Mouse (Mus musculus): ENCODE results near the gene Mbl1. TPM values are rescaled to one million over a fixed set of nuclear protein-coding genes. Genes with fewer than 3 reads are reported as not detected.

Mbl1 gene
- polyA plus RNA-seq, 2 experiments: 9.6 to 27.5 TPM

DNA sequence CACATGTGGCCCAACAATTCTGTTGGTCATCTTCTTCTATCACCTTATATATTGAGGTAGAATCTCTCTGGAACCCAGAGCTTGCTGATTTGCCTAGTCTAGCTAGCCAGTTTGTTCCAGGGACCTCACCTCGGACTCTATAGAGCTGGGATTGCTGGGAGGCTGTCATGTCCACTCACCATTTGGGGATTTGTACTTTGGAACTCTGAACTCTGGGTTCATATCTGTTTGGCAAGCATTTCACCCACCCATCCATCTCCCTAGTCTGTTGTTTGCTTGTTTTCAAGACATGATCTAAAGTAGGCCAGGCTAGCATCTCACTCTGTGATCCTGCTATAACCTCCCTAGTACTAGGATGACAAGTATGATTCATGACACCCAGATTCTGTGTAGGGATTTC lies 23.5 kb downstream of the Mbl1 start:
- no peaks in the 10 kb centered on the region for H3K36me3 ChIP-seq (replicated peaks; ENCODE audit: control insufficient read depth, insufficient read depth, low read depth)
- H3K4me3 ChIP-seq (ENCODE audit: insufficient read depth in 1 of 2, low read depth in 2 of 2, low read length in 2 of 2): no peak overlapping the region
- DNase-seq (ENCODE audit: low read depth in 3 of 3, low spot score in 3 of 3): no peak
- H3K27ac ChIP-seq: no peak overlapping the region
- no peak for TF ChIP-seq CTCF (IDR thresholded peaks at IDR 0.05; ENCODE audit: low read depth)
- TF ChIP-seq EP300 (IDR thresholded peaks at IDR 0.05; ENCODE audit: low read depth): no peak
- WGBS (ENCODE audit: insufficient replicate concordance): 23% methylated on average over 1 of the region's 1 CpGs
- H3K9me3 ChIP-seq (ENCODE audit: control insufficient read depth, low read length): no peaks in the 10 kb centered on the region
- H3K4me1 ChIP-seq (replicated peaks; ENCODE audit: control insufficient read depth in 2 of 2, insufficient read depth in 2 of 2, low read length in 1 of 2): no peaks in the 10 kb centered on the region
- H3K9ac ChIP-seq (replicated peaks): no peak overlapping the region
- no peak for ATAC-seq (ENCODE audit: insufficient read depth)
- no peak overlapping the region for H3K4me2 ChIP-seq (ENCODE audit: low read depth)
- no peaks in the 10 kb centered on the region for H3K27me3 ChIP-seq (ENCODE audit: control insufficient read depth, insufficient read depth, low read length)

DNA sequence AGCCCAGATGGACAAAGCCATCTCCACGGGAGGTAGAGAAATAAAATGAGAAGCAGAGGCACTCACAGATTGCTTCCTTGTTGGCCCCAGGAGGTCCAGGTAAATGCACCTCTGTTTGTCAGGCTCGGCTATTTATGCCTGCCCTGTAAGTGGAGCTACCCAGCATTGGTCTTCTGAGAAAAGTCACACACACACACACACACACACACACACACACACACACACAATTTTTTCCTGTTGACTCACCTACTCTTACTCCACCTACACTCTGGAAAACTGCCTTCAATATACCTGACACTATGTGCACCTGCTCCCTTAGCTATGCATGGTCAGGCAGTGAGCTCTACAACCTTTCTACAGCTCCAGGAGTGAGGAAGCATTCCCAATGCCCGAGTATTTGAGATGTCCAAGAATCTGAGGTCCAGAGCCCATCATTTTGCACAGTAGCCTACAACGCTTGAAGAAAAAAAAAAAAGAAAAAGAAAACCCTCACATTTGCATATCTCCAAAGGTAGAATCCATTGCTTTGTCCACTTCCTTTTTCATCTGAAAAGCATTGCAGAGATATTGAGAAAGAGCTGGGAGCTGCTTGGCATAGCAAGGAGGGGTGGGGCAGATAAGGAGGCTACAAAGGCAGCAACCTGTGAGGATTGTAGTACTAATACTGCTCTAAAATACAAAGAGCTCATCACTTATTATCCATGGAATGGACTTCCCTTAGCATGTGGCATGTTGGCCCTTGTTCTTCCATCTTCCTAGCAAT lies 34.0 kb downstream of the Mbl1 start, which contains the start of gene Sftpd:
Sftpd (minus strand) TSS at position 91 of the 763 bp plus-strand sequence.
- ATAC-seq (ENCODE audit: insufficient read depth) (no peak), DNase-seq (ENCODE audit: low read depth in 3 of 3, low spot score in 3 of 3) (no peak)
- no peaks in the 10 kb centered on the region for H3K4me1 ChIP-seq (replicated peaks; ENCODE audit: control insufficient read depth in 2 of 2, insufficient read depth in 2 of 2, low read length in 1 of 2)
- no peak within 1 kb of the TSS for H3K4me3 ChIP-seq (ENCODE audit: insufficient read depth in 1 of 2, low read depth in 2 of 2, low read length in 2 of 2)
- no peak for TF ChIP-seq EP300 (IDR thresholded peaks at IDR 0.05; ENCODE audit: low read depth)
- no peak for TF ChIP-seq CTCF (IDR thresholded peaks at IDR 0.05; ENCODE audit: low read depth)
- WGBS (ENCODE audit: insufficient replicate concordance): 54% methylated on average over 4 of the region's 4 CpGs
- no peak within 1 kb of the TSS for H3K4me2 ChIP-seq (ENCODE audit: low read depth)
- H3K36me3 ChIP-seq (replicated peaks; ENCODE audit: control insufficient read depth, insufficient read depth, low read depth): no peaks in the 10 kb centered on the region
- H3K27ac ChIP-seq: no peak within 1 kb of the TSS
- H3K9me3 ChIP-seq (ENCODE audit: control insufficient read depth, low read length): no peaks in the 10 kb centered on the region
- no peaks in the 10 kb centered on the region for H3K27me3 ChIP-seq (ENCODE audit: control insufficient read depth, insufficient read depth, low read length)
- H3K9ac ChIP-seq (replicated peaks): no peak within 1 kb of the TSS

DNA sequence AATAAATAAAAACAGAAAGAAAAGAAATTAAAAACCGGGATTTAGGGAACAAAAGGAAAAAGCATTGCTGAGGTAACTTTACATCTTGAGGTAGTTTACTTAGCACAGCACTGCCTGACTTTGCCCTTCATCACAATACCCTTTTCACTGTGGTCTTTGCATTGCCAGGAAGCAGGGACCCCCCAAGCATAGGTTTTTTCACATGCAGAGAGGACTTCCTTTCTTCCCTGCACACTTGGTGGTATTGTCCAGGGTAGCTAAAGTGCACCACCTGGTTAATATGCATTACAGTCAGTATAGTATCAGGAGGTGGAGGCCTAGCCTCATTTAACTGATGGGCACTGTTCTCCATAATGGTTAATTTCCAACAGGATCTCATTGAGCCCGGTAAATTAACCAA lies 38.2 kb downstream of the Mbl1 start:
- no peak overlapping the region for H3K9ac ChIP-seq (replicated peaks)
- H3K9me3 ChIP-seq (ENCODE audit: control insufficient read depth, low read length): no peaks in the 10 kb centered on the region; the same call in 1 of the 2 replicates
- no peak for ATAC-seq (ENCODE audit: insufficient read depth)
- no peaks in the 10 kb centered on the region for H3K4me1 ChIP-seq (replicated peaks; ENCODE audit: control insufficient read depth in 2 of 2, insufficient read depth in 2 of 2, low read length in 1 of 2)
- H3K27ac ChIP-seq: no peak overlapping the region
- H3K4me2 ChIP-seq (ENCODE audit: low read depth): no peak overlapping the region
- H3K4me3 ChIP-seq (ENCODE audit: insufficient read depth in 1 of 2, low read depth in 2 of 2, low read length in 2 of 2): no peak overlapping the region
- TF ChIP-seq CTCF (IDR thresholded peaks at IDR 0.05; ENCODE audit: low read depth) (no peak), EP300 (IDR thresholded peaks at IDR 0.05; ENCODE audit: low read depth) (no peak)
- H3K36me3 ChIP-seq (replicated peaks; ENCODE audit: control insufficient read depth, insufficient read depth, low read depth): no peaks in the 10 kb centered on the region
- no peaks in the 10 kb centered on the region for H3K27me3 ChIP-seq (ENCODE audit: control insufficient read depth, insufficient read depth, low read length)
- DNase-seq (ENCODE audit: low read depth in 3 of 3, low spot score in 3 of 3): no peak
- WGBS (ENCODE audit: insufficient replicate concordance): 54% methylated on average over 2 of the region's 2 CpGs

DNA sequence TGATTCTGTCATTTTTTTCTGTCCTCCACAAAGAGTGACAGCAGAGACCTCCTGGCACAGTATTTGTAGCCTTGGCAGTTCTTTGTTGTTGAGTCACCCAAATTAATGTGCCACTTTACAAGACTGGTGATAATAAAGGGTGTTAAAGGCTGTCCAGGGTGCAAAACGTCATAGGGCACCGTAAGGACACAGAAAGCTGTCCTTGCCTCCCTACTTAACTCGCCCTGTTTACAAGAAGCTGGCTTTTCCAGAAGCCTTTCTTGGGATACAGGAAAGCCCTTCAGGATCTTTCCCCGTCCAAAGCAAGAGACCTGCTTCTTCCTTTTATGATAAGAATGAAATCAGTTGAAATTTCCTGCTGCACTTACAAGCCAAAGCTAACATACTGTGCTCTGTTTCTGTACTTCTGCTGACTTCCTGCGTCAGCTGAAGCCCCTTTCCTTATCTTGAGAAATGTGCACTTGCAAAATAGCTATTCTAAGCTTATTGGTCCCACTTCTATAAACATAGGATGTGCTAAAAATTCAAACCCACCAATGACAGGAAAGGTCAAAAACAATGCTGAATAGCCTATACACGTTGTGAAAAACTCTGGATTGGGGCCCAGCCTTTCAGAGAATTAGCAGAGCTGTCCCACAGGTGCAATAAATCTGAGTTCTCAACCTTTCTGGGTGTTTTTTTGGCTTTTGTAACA lies 46.9 kb downstream of the Mbl1 start:
- 26% methylated on average over 6 of the region's 6 CpGs for WGBS (ENCODE audit: insufficient replicate concordance)
- Histone ChIP-seq H3K36me3 (replicated peaks; ENCODE audit: control insufficient read depth, insufficient read depth, low read depth) (no peaks in the 10 kb centered on the region), H3K27me3 (ENCODE audit: control insufficient read depth, insufficient read depth, low read length) (no peaks in the 10 kb centered on the region), H3K9me3 (ENCODE audit: control insufficient read depth, low read length) (no peaks in the 10 kb centered on the region), H3K4me3 (ENCODE audit: insufficient read depth in 1 of 2, low read depth in 2 of 2, low read length in 2 of 2) (no peak overlapping the region), H3K4me1 (replicated peaks; ENCODE audit: control insufficient read depth in 2 of 2, insufficient read depth in 2 of 2, low read length in 1 of 2) (no peaks in the 10 kb centered on the region), H3K9ac (replicated peaks) (no peak overlapping the region), H3K4me2 (ENCODE audit: low read depth) (no peak overlapping the region), H3K27ac (no peak overlapping the region)
- TF ChIP-seq CTCF (IDR thresholded peaks at IDR 0.05; ENCODE audit: low read depth): no peak
- TF ChIP-seq EP300 (IDR thresholded peaks at IDR 0.05; ENCODE audit: low read depth): no peak
- ATAC-seq (ENCODE audit: insufficient read depth) (peak; percentile 35; the same call in 1 of the 2 replicates), DNase-seq (ENCODE audit: low read depth in 3 of 3, low spot score in 3 of 3) (no peak)

Other genes with a start within 250 kb of the Mbl1 start
- gene Tspan14, start 184.7 kb upstream of the Mbl1 start, polyA plus RNA-seq (2012; rRNA removed): 22.0 and 22.9 TPM in 2 replicates
- gene Tspan14, start 184.7 kb upstream of the Mbl1 start, polyA plus RNA-seq (2014; fragmentation: Nextera tagmentation; extraction: Ambion mirVana): 25.4 and 28.5 TPM in 2 replicates
- gene Fam213a, start 137.7 kb upstream of the Mbl1 start, polyA plus RNA-seq (2012; rRNA removed): 22.0 and 39.4 TPM in 2 replicates
- 41.8 and 45.1 TPM in 2 replicates for gene Fam213a, start 137.7 kb upstream of the Mbl1 start, polyA plus RNA-seq (2014; fragmentation: Nextera tagmentation; extraction: Ambion mirVana)
- not detected in 2 replicates for gene Dydc2, start 82.2 kb upstream of the Mbl1 start, polyA plus RNA-seq (2012; rRNA removed)
- gene Dydc2, start 82.2 kb upstream of the Mbl1 start, polyA plus RNA-seq (2014; fragmentation: Nextera tagmentation; extraction: Ambion mirVana): not detected in 2 replicates
- gene Dydc1, start 78.5 kb upstream of the Mbl1 start, polyA plus RNA-seq (2012; rRNA removed): 0.03 TPM in 1 of 2 replicates, not detected in the other
- 0.11 TPM in 1 of 2 replicates, not detected in the other for gene Dydc1, start 78.5 kb upstream of the Mbl1 start, polyA plus RNA-seq (2014; fragmentation: Nextera tagmentation; extraction: Ambion mirVana)
- gene Mat1a, start 46.4 kb upstream of the Mbl1 start, polyA plus RNA-seq (2012; rRNA removed): 7.7 and 8.3 TPM in 2 replicates
- 20.4 and 25.0 TPM in 2 replicates for gene Mat1a, start 46.4 kb upstream of the Mbl1 start, polyA plus RNA-seq (2014; fragmentation: Nextera tagmentation; extraction: Ambion mirVana)
- gene Sftpa1, start 19.7 kb upstream of the Mbl1 start, polyA plus RNA-seq (2012; rRNA removed): 0.01 and 0.10 TPM in 2 replicates
- gene Sftpa1, start 19.7 kb upstream of the Mbl1 start, polyA plus RNA-seq (2014; fragmentation: Nextera tagmentation; extraction: Ambion mirVana): 0.19 and 0.33 TPM in 2 replicates
- not detected in 2 replicates for gene Sftpd, start 33.7 kb downstream of the Mbl1 start, polyA plus RNA-seq (2012; rRNA removed)
- 0.27 TPM in 1 of 2 replicates, not detected in the other for gene Sftpd, start 33.7 kb downstream of the Mbl1 start, polyA plus RNA-seq (2014; fragmentation: Nextera tagmentation; extraction: Ambion mirVana)
- not detected in 2 replicates for gene Gm2832, start 127.3 kb downstream of the Mbl1 start, polyA plus RNA-seq (2012; rRNA removed)
- not detected in 2 replicates for gene Gm2832, start 127.3 kb downstream of the Mbl1 start, polyA plus RNA-seq (2014; fragmentation: Nextera tagmentation; extraction: Ambion mirVana)
- not detected in 2 replicates for gene Gm5798, start 197.2 kb downstream of the Mbl1 start, polyA plus RNA-seq (2012; rRNA removed)
- gene Gm5798, start 197.2 kb downstream of the Mbl1 start, polyA plus RNA-seq (2014; fragmentation: Nextera tagmentation; extraction: Ambion mirVana): not detected in 2 replicates
- gene Gm7945, start 234.9 kb downstream of the Mbl1 start, polyA plus RNA-seq (2012; rRNA removed): not detected in 2 replicates
- gene Gm7945, start 234.9 kb downstream of the Mbl1 start, polyA plus RNA-seq (2014; fragmentation: Nextera tagmentation; extraction: Ambion mirVana): not detected in 2 replicates